Comparison of ENCODE assay signal across 8 mouse cellular contexts in genomic region chr5:33694848-33695717, GRCm38 (mm10). TPM values are rescaled to one million over a fixed set of nuclear protein-coding genes. Genes with fewer than 3 reads are reported as not detected.
A peak's percentile ranks its signal among the peaks of the same experiment; 100 is the strongest.
DNase-seq lines count a peak whose midpoint lies in the region; ATAC-seq lines count a peak whose summit lies in the region.

No protein-coding gene starts in this region.

- H3K4me1 ChIP-seq in erythroblast, embryonic 14.5 days (ENCODE audit: control insufficient read depth) = no peaks in the 10 kb centered on the region; the same call in none of the 2 replicates
- H3K4me1 ChIP-seq in embryonic facial prominence, embryonic 11.5 days (ENCODE audit: control insufficient read depth, insufficient read depth, low read length) = peaks cover 14% of the 10 kb centered on the region; the same call in 1 of the 2 replicates
- H3K4me1 ChIP-seq in heart, embryonic 16.5 days (ENCODE audit: control insufficient read depth, insufficient read depth, low read length) = peaks cover 21% of the 10 kb centered on the region
- H3K4me1 ChIP-seq in lung, embryonic 16.5 days (replicated peaks; ENCODE audit: control insufficient read depth, insufficient read depth, low read length) = peaks cover 62% of the 10 kb centered on the region

- peaks cover 55% of the 10 kb centered on the region for H3K27me3 ChIP-seq in erythroblast, embryonic 14.5 days (ENCODE audit: control insufficient read depth)
- no peaks in the 10 kb centered on the region; the same call in 1 of the 2 replicates for H3K27me3 ChIP-seq in embryonic facial prominence, embryonic 11.5 days (ENCODE audit: control insufficient read depth, insufficient read depth, low read length)
- H3K27me3 ChIP-seq in heart, embryonic 16.5 days (ENCODE audit: control insufficient read depth, insufficient read depth, low read length) = peaks cover 21% of the 10 kb centered on the region
- H3K27me3 ChIP-seq in lung, embryonic 16.5 days (ENCODE audit: control insufficient read depth, insufficient read depth, low read depth, low read length) = no peaks in the 10 kb centered on the region; the same call in 1 of the 2 replicates

- peak; percentile 66 for DNase-seq in embryonic facial prominence, embryonic 11.5 days (ENCODE audit: low spot score)
- peak; percentile 48 for DNase-seq in layer of hippocampus, adult 9-11 months
- peak; percentile 86 for DNase-seq in retina, postnatal 7 days (ENCODE audit: low read depth, low spot score)

- 2% methylated on average over 68 of the region's 71 CpGs for WGBS in embryonic facial prominence, embryonic 11.5 days
- 6% methylated on average over 64 of the region's 71 CpGs for WGBS in heart, embryonic 16.5 days
- WGBS in lung, embryonic 16.5 days = 2% methylated on average over 54 of the region's 71 CpGs

- H3K27ac ChIP-seq in embryonic facial prominence, embryonic 11.5 days (replicated peaks; ENCODE audit: low read depth, low read length) = peak overlapping the region; percentile 54
- H3K27ac ChIP-seq in heart, embryonic 16.5 days (ENCODE audit: low read length) = peak overlapping the region; percentile 34; the same call in 1 of the 2 replicates
- peak overlapping the region; percentile 98 for H3K27ac ChIP-seq in lung, embryonic 16.5 days (ENCODE audit: low read length)

- no peak for ATAC-seq in erythroblast, adult 5-6 weeks (replicated peaks; ENCODE audit: low FRiP score, poor library complexity, severe bottlenecking)
- peak; percentile 74 for ATAC-seq in embryonic facial prominence, embryonic 11.5 days (replicated peaks; ENCODE audit: insufficient number of reproducible peaks, low FRiP score, low TSS enrichment, low read depth)
- ATAC-seq in heart, embryonic 16.5 days (replicated peaks; ENCODE audit: extremely low read depth, insufficient read depth, low FRiP score) = peak; percentile 29
- peak; percentile 57 for ATAC-seq in lung, embryonic 16.5 days (ENCODE audit: low read depth)
- no peak for ATAC-seq in erythroid progenitor cell, adult 5-6 weeks (replicated peaks; ENCODE audit: low FRiP score, poor library complexity, severe bottlenecking)

- peak overlapping the region; percentile 87 for H3K4me2 ChIP-seq in embryonic facial prominence, embryonic 11.5 days (ENCODE audit: low read depth, low read length)
- peak overlapping the region; percentile 97 for H3K4me2 ChIP-seq in heart, embryonic 16.5 days (ENCODE audit: low read depth, low read length)
- peak overlapping the region; percentile 87 for H3K4me2 ChIP-seq in lung, embryonic 16.5 days (ENCODE audit: low read depth, low read length)

- peak overlapping the region; percentile 6 for H3K4me3 ChIP-seq in erythroblast, embryonic 14.5 days (replicated peaks)
- peak overlapping the region; percentile 38 for H3K4me3 ChIP-seq in embryonic facial prominence, embryonic 11.5 days (ENCODE audit: low read depth, low read length)
- H3K4me3 ChIP-seq in heart, embryonic 16.5 days (ENCODE audit: low read length) = peak overlapping the region; percentile 62
- peak overlapping the region; percentile 50 for H3K4me3 ChIP-seq in lung, embryonic 16.5 days (ENCODE audit: low read length)

- no peaks in the 10 kb centered on the region for H3K9me3 ChIP-seq in erythroblast, embryonic 14.5 days (ENCODE audit: control insufficient read depth, low read length)
- H3K9me3 ChIP-seq in embryonic facial prominence, embryonic 11.5 days (replicated peaks; ENCODE audit: control insufficient read depth, low read length) = no peaks in the 10 kb centered on the region
- no peaks in the 10 kb centered on the region for H3K9me3 ChIP-seq in heart, embryonic 16.5 days (replicated peaks; ENCODE audit: control insufficient read depth, low read length)
- H3K9me3 ChIP-seq in lung, embryonic 16.5 days (ENCODE audit: control insufficient read depth, low read length) = no peaks in the 10 kb centered on the region

- peak overlapping the region; percentile 68 for H3K9ac ChIP-seq in embryonic facial prominence, embryonic 11.5 days (replicated peaks; ENCODE audit: low read length)
- H3K9ac ChIP-seq in heart, embryonic 16.5 days (ENCODE audit: low read length) = peak overlapping the region; percentile 83
- H3K9ac ChIP-seq in lung, embryonic 16.5 days (ENCODE audit: low read length) = peak overlapping the region; percentile 78

- no peaks in the 10 kb centered on the region for H3K36me3 ChIP-seq in erythroblast, embryonic 14.5 days (ENCODE audit: control insufficient read depth)
- no peaks in the 10 kb centered on the region for H3K36me3 ChIP-seq in embryonic facial prominence, embryonic 11.5 days (replicated peaks; ENCODE audit: control insufficient read depth, insufficient read depth, low read depth, low read length)
- no peaks in the 10 kb centered on the region for H3K36me3 ChIP-seq in heart, embryonic 16.5 days (ENCODE audit: control insufficient read depth, insufficient read depth)
- no peaks in the 10 kb centered on the region for H3K36me3 ChIP-seq in lung, embryonic 16.5 days (ENCODE audit: control insufficient read depth, insufficient read depth, low read length)

RNA-seq across cellular contexts. Expression of gene Fgfr3, which starts 26.4 kb away (rescaled TPM):
- 0.03 TPM in 1 of 2 replicates, not detected in the other for polyA plus RNA-seq in erythroblast, embryonic 14.5 days (2012)
- not detected in 2 replicates for total RNA-seq in erythroblast, adult 5-6 weeks (2015; ENCODE audit: low replicate concordance)
- total RNA-seq in erythroblast, adult 5-6 weeks (2017; ENCODE audit: low replicate concordance) = not detected in 2 replicates
- 7.6 and 9.5 TPM in 2 replicates for polyA plus RNA-seq in embryonic facial prominence, embryonic 11.5 days (2014; fragmentation: Nextera tagmentation; extraction: Ambion mirVana)
- polyA plus RNA-seq in heart, embryonic 16.5 days (2015; fragmentation: Nextera tagmentation; extraction: Ambion mirVana) = 3.9 and 8.8 TPM in 2 replicates
- polyA plus RNA-seq in lung, embryonic 16.5 days (2015; fragmentation: Nextera tagmentation; extraction: Ambion mirVana) = 64.4 and 67.2 TPM in 2 replicates
- not detected in 2 replicates for total RNA-seq in erythroid progenitor cell, adult 5-6 weeks (2015; ENCODE audit: low replicate concordance)
- total RNA-seq in erythroid progenitor cell, adult 5-6 weeks (2017; ENCODE audit: low replicate concordance) = not detected in 2 replicates

RNA-seq across cellular contexts. Expression of gene Tmem129, which starts 36.9 kb away (rescaled TPM):
- 1.2 and 2.2 TPM in 2 replicates for polyA plus RNA-seq in erythroblast, embryonic 14.5 days (2012)
- total RNA-seq in erythroblast, adult 5-6 weeks (2015; ENCODE audit: low replicate concordance) = 10.0 and 12.3 TPM in 2 replicates
- total RNA-seq in erythroblast, adult 5-6 weeks (2017; ENCODE audit: low replicate concordance) = 10.1 and 14.2 TPM in 2 replicates
- 38.6 and 39.9 TPM in 2 replicates for polyA plus RNA-seq in embryonic facial prominence, embryonic 11.5 days (2014; fragmentation: Nextera tagmentation; extraction: Ambion mirVana)
- polyA plus RNA-seq in heart, embryonic 16.5 days (2015; fragmentation: Nextera tagmentation; extraction: Ambion mirVana) = 37.1 and 37.4 TPM in 2 replicates
- polyA plus RNA-seq in lung, embryonic 16.5 days (2015; fragmentation: Nextera tagmentation; extraction: Ambion mirVana) = 41.0 and 41.8 TPM in 2 replicates
- 44.4 and 49.4 TPM in 2 replicates for total RNA-seq in erythroid progenitor cell, adult 5-6 weeks (2015; ENCODE audit: low replicate concordance)
- total RNA-seq in erythroid progenitor cell, adult 5-6 weeks (2017; ENCODE audit: low replicate concordance) = 28.2 and 37.7 TPM in 2 replicates

RNA-seq across cellular contexts. Expression of gene Tacc3, which starts 37.2 kb away (rescaled TPM):
- polyA plus RNA-seq in erythroblast, embryonic 14.5 days (2012) = 9.4 and 11.6 TPM in 2 replicates
- 58.2 and 84.0 TPM in 2 replicates for total RNA-seq in erythroblast, adult 5-6 weeks (2015; ENCODE audit: low replicate concordance)
- total RNA-seq in erythroblast, adult 5-6 weeks (2017; ENCODE audit: low replicate concordance) = 72.4 and 139 TPM in 2 replicates
- polyA plus RNA-seq in embryonic facial prominence, embryonic 11.5 days (2014; fragmentation: Nextera tagmentation; extraction: Ambion mirVana) = 318 and 328 TPM in 2 replicates
- 114 and 122 TPM in 2 replicates for polyA plus RNA-seq in heart, embryonic 16.5 days (2015; fragmentation: Nextera tagmentation; extraction: Ambion mirVana)
- polyA plus RNA-seq in lung, embryonic 16.5 days (2015; fragmentation: Nextera tagmentation; extraction: Ambion mirVana) = 190 and 214 TPM in 2 replicates
- total RNA-seq in erythroid progenitor cell, adult 5-6 weeks (2015; ENCODE audit: low replicate concordance) = 544 and 682 TPM in 2 replicates
- total RNA-seq in erythroid progenitor cell, adult 5-6 weeks (2017; ENCODE audit: low replicate concordance) = 404 and 639 TPM in 2 replicates

RNA-seq across cellular contexts. Expression of gene Slbp, which starts 42.7 kb away (rescaled TPM):
- polyA plus RNA-seq in erythroblast, embryonic 14.5 days (2012) = 70.9 and 94.3 TPM in 2 replicates
- 123 and 133 TPM in 2 replicates for total RNA-seq in erythroblast, adult 5-6 weeks (2015; ENCODE audit: low replicate concordance)
- total RNA-seq in erythroblast, adult 5-6 weeks (2017; ENCODE audit: low replicate concordance) = 192 and 271 TPM in 2 replicates
- polyA plus RNA-seq in embryonic facial prominence, embryonic 11.5 days (2014; fragmentation: Nextera tagmentation; extraction: Ambion mirVana) = 323 and 360 TPM in 2 replicates
- 119 and 138 TPM in 2 replicates for polyA plus RNA-seq in heart, embryonic 16.5 days (2015; fragmentation: Nextera tagmentation; extraction: Ambion mirVana)
- 242 and 259 TPM in 2 replicates for polyA plus RNA-seq in lung, embryonic 16.5 days (2015; fragmentation: Nextera tagmentation; extraction: Ambion mirVana)
- total RNA-seq in erythroid progenitor cell, adult 5-6 weeks (2015; ENCODE audit: low replicate concordance) = 377 and 483 TPM in 2 replicates
- 503 and 597 TPM in 2 replicates for total RNA-seq in erythroid progenitor cell, adult 5-6 weeks (2017; ENCODE audit: low replicate concordance)

Comparison
In these comparisons a context has a peak if more than half of its experiments do, and no peak if none do; other contexts are left out.
1. H3K4me3 ChIP-seq: peak in every context shown above with its lines; median percentile 62 in heart, embryonic 16.5 days; 50 in lung, embryonic 16.5 days; 38 in embryonic facial prominence, embryonic 11.5 days; 6 in erythroblast, embryonic 14.5 days.
2. ATAC-seq: peak in embryonic facial prominence, embryonic 11.5 days (single experiment), heart, embryonic 16.5 days (single experiment) and lung, embryonic 16.5 days (single experiment); none in erythroblast, adult 5-6 weeks (single experiment) and erythroid progenitor cell, adult 5-6 weeks (single experiment).
3. H3K27ac ChIP-seq: peak in every context shown above with its lines; median percentile 98 in lung, embryonic 16.5 days; 54 in embryonic facial prominence, embryonic 11.5 days; 34 in heart, embryonic 16.5 days.
4. RNA of gene Tmem129, which starts 36.9 kb away (polyA plus RNA-seq): 41.0 to 41.8 TPM in lung, embryonic 16.5 days, 38.6 to 39.9 TPM in embryonic facial prominence, embryonic 11.5 days and 37.1 to 37.4 TPM in heart, embryonic 16.5 days; 1.2 to 2.2 TPM in erythroblast, embryonic 14.5 days; every median in the first group is over 10 times any median in the second.
5. Peak in every context shown above with its lines, with median percentiles within 50 percentile points of each other: DNase-seq, H3K4me2 ChIP-seq and H3K9ac ChIP-seq.